Mouse (Mus musculus): ENCODE data around the gene Srgn.

DNA sequence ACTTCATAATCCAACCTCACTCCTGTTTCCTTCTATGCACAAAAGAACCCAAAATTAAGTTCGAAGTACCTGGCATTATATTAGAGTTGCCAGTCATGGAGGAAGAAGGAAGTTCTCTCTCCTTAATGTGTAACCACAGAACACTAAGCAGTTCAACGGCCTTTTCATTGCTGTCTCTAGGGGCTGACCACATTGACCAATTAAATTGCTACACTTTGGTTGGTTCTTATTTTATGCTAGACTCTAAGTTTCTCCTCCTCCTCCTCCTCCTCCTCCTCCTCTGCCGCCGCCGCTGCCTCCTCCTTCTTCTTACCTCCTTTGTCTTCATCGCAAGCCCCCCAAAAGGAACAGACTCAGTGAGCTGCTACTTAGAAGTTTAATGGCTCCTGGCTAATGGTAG is 15.7 kb downstream of the Srgn start:
- TF ChIP-seq GATA1 (IDR thresholded peaks at IDR 0.05; ENCODE audit: low read length) (no peak), TAL1 (IDR thresholded peaks at IDR 0.05; ENCODE audit: low read length) (no peak)

Data from erythroblast, embryonic 14.5 days (primary cell).